In genomic region chr6:140208375-140208774, GRCm38 (mm10) we compare ENCODE assay signal across 12 mouse cellular contexts.
DNase-seq lines count a peak whose midpoint lies in the region; ATAC-seq and TF ChIP-seq lines count a peak whose summit lies in the region.
"Had no signal": no experiment of that assay in that cellular context is flagged by ENCODE, and none has a peak within 500 bp of the region (broad histone marks: within the 10 kb centered on the region; RNA-seq: fewer than 3 reads in every experiment).

No protein-coding gene starts in this region.

- no peak overlapping the region for H3K9ac ChIP-seq in embryonic facial prominence, embryonic 14.5 days (ENCODE audit: low read depth, low read length)
- H3K9ac ChIP-seq in lung, embryonic 14.5 days = no peak overlapping the region
- no peak overlapping the region for H3K9ac ChIP-seq in neural tube, embryonic 15.5 days (replicated peaks)
- H3K9ac ChIP-seq: neural tube, embryonic 13.5 days had no signal

- H3K27ac ChIP-seq in embryonic facial prominence, embryonic 14.5 days (replicated peaks; ENCODE audit: low read depth, low read length) = no peak overlapping the region
- H3K27ac ChIP-seq in embryonic facial prominence, embryonic 10.5 days (replicated peaks) = no peak overlapping the region
- no peak overlapping the region for H3K27ac ChIP-seq in lung, embryonic 14.5 days (ENCODE audit: low read depth)
- no peak overlapping the region for H3K27ac ChIP-seq in neural tube, embryonic 15.5 days (replicated peaks)
- H3K27ac ChIP-seq: macrophage; neural tube, embryonic 13.5 days had no signal

- no peak for TF ChIP-seq CTCF in lung, embryonic 14.5 days (IDR thresholded peaks at IDR 0.05; ENCODE audit: low read depth)

- no peaks in the 10 kb centered on the region for H3K36me3 ChIP-seq in embryonic facial prominence, embryonic 14.5 days (ENCODE audit: control insufficient read depth, insufficient read depth, low read length)
- H3K36me3 ChIP-seq in embryonic facial prominence, embryonic 10.5 days (replicated peaks) = no peaks in the 10 kb centered on the region
- no peaks in the 10 kb centered on the region for H3K36me3 ChIP-seq in lung, embryonic 14.5 days (ENCODE audit: insufficient read depth)
- H3K36me3 ChIP-seq in neural tube, embryonic 15.5 days = no peaks in the 10 kb centered on the region
- H3K36me3 ChIP-seq: neural tube, embryonic 13.5 days had no signal

- WGBS in embryonic facial prominence, embryonic 14.5 days = 67% methylated on average over 3 of the region's 3 CpGs
- 91% methylated on average over 3 of the region's 3 CpGs for WGBS in embryonic facial prominence, embryonic 10.5 days
- 79% methylated on average over 3 of the region's 3 CpGs for WGBS in lung, embryonic 14.5 days
- 62% methylated on average over 3 of the region's 3 CpGs for WGBS in neural tube, embryonic 15.5 days

- no peak overlapping the region for H3K4me2 ChIP-seq in embryonic facial prominence, embryonic 14.5 days (ENCODE audit: low read depth, low read length)
- no peak overlapping the region for H3K4me2 ChIP-seq in lung, embryonic 14.5 days
- no peak overlapping the region for H3K4me2 ChIP-seq in neural tube, embryonic 15.5 days
- H3K4me2 ChIP-seq: neural tube, embryonic 13.5 days had no signal

- no peak; the same call in 1 of the 2 replicates for ATAC-seq in embryonic facial prominence, embryonic 14.5 days (ENCODE audit: low read depth)
- no peak for ATAC-seq in lung, embryonic 14.5 days (ENCODE audit: insufficient read depth)
- ATAC-seq in neural tube, embryonic 15.5 days (ENCODE audit: low FRiP score) = no peak
- ATAC-seq in frontal cortex, adult (ENCODE audit: low TSS enrichment) = no peak
- ATAC-seq: Patski had no signal

- no peaks in the 10 kb centered on the region for H3K27me3 ChIP-seq in embryonic facial prominence, embryonic 14.5 days (replicated peaks; ENCODE audit: control insufficient read depth, insufficient read depth, low read length)
- no peaks in the 10 kb centered on the region for H3K27me3 ChIP-seq in embryonic facial prominence, embryonic 10.5 days (replicated peaks; ENCODE audit: low read depth, poor library complexity, severe bottlenecking)
- H3K27me3 ChIP-seq in lung, embryonic 14.5 days (ENCODE audit: insufficient read depth, low read length) = no peaks in the 10 kb centered on the region
- no peaks in the 10 kb centered on the region for H3K27me3 ChIP-seq in neural tube, embryonic 15.5 days (replicated peaks)
- H3K27me3 ChIP-seq: neural tube, embryonic 13.5 days; Patski had no signal

- no peak overlapping the region for H3K4me3 ChIP-seq in embryonic facial prominence, embryonic 14.5 days (ENCODE audit: low read depth, low read length)
- no peak overlapping the region for H3K4me3 ChIP-seq in embryonic facial prominence, embryonic 10.5 days
- no peak overlapping the region for H3K4me3 ChIP-seq in lung, embryonic 14.5 days (ENCODE audit: low read depth, low read length)
- no peak overlapping the region for H3K4me3 ChIP-seq in neural tube, embryonic 15.5 days (replicated peaks)
- H3K4me3 ChIP-seq: neural tube, embryonic 13.5 days had no signal

- H3K9me3 ChIP-seq in embryonic facial prominence, embryonic 14.5 days (ENCODE audit: control insufficient read depth, low read length) = no peaks in the 10 kb centered on the region
- H3K9me3 ChIP-seq in embryonic facial prominence, embryonic 10.5 days = peaks cover 3% of the 10 kb centered on the region
- H3K9me3 ChIP-seq in lung, embryonic 14.5 days (ENCODE audit: low read depth, low read length) = no peaks in the 10 kb centered on the region
- H3K9me3 ChIP-seq in neural tube, embryonic 15.5 days (replicated peaks) = no peaks in the 10 kb centered on the region

- peak; percentile 63 for DNase-seq in embryonic facial prominence, embryonic 14.5 days (ENCODE audit: low spot score)
- no peak for DNase-seq in embryonic facial prominence, embryonic 10.5 days (ENCODE audit: low spot score)
- DNase-seq in right cerebral cortex, postnatal 14 days = peak; percentile 21
- no peak for DNase-seq in right cerebral cortex, postnatal 36 days (ENCODE audit: low spot score in 2 of 2)
- DNase-seq in lung, embryonic 14.5 days = peak; percentile 50
- no peak for DNase-seq in heart, adult 9 months (ENCODE audit: low spot score in 2 of 2)
- DNase-seq: B cell, adult 2 months had no signal

- no peaks in the 10 kb centered on the region for H3K4me1 ChIP-seq in embryonic facial prominence, embryonic 14.5 days (ENCODE audit: control insufficient read depth, insufficient read depth, low read length)
- peaks cover 8% of the 10 kb centered on the region for H3K4me1 ChIP-seq in embryonic facial prominence, embryonic 10.5 days
- H3K4me1 ChIP-seq in lung, embryonic 14.5 days (ENCODE audit: insufficient read depth) = no peaks in the 10 kb centered on the region
- peaks cover 3% of the 10 kb centered on the region; the same call in 1 of the 2 replicates for H3K4me1 ChIP-seq in neural tube, embryonic 15.5 days
- H3K4me1 ChIP-seq: neural tube, embryonic 13.5 days had no signal

Comparison
In these comparisons a context has a peak if more than half of its experiments do, and no peak if none do; other contexts are left out.
1. DNase-seq: peak in embryonic facial prominence, embryonic 14.5 days (single experiment), right cerebral cortex, postnatal 14 days (single experiment) and lung, embryonic 14.5 days (single experiment); none in embryonic facial prominence, embryonic 10.5 days (single experiment), right cerebral cortex, postnatal 36 days (0 of 2) and heart, adult 9 months (0 of 2).